ENCODE assay signal across 10 mouse cellular contexts in genomic region chr3:68574097-68574496, GRCm38 (mm10).
DNase-seq lines count a peak whose midpoint lies in the region; ATAC-seq and TF ChIP-seq lines count a peak whose summit lies in the region.
"Had no signal": no experiment of that assay in that cellular context is flagged by ENCODE, and none has a peak within 500 bp of the region (broad histone marks: within the 10 kb centered on the region; RNA-seq: fewer than 3 reads in every experiment).

No protein-coding gene starts in this region.

- H3K4me2 ChIP-seq in intestine, embryonic 14.5 days (ENCODE audit: low read length) = peak overlapping the region; percentile 56
- no peak overlapping the region for H3K4me2 ChIP-seq in intestine, embryonic 16.5 days (ENCODE audit: low read depth, low read length)
- H3K4me2 ChIP-seq in forebrain, embryonic 14.5 days (ENCODE audit: low read length) = peak overlapping the region; percentile 71
- H3K4me2 ChIP-seq in midbrain, embryonic 12.5 days (replicated peaks) = peak overlapping the region; percentile 66
- H3K4me2 ChIP-seq: liver, embryonic 13.5 days had no signal

- DNase-seq in intestine, embryonic 14.5 days (ENCODE audit: low spot score) = no peak
- DNase-seq in ES-E14 (ENCODE audit: low read depth, low spot score) = no peak
- DNase-seq in forebrain, embryonic 14.5 days (ENCODE audit: low spot score) = peak; percentile 55
- DNase-seq in B cell, adult 2 months = no peak
- DNase-seq: kidney, adult 8-10 months; liver, embryonic 13.5 days had no signal

- in situ Hi-C loops in ES-E14 (cut with MboI; ENCODE audit: low sequenced_read_pairs in 2 of 2, unreplicated experiment in 2 of 2) = no loop called here

- WGBS in intestine, embryonic 14.5 days = 45% methylated on average over 5 of the region's 8 CpGs
- 37% methylated on average over 6 of the region's 8 CpGs for WGBS in intestine, embryonic 16.5 days
- 34% methylated on average over 5 of the region's 8 CpGs for WGBS in forebrain, embryonic 14.5 days
- 44% methylated on average over 6 of the region's 8 CpGs for WGBS in midbrain, embryonic 12.5 days

- H3K9me3 ChIP-seq in intestine, embryonic 14.5 days (ENCODE audit: control insufficient read depth, low read length) = no peaks in the 10 kb centered on the region
- no peaks in the 10 kb centered on the region for H3K9me3 ChIP-seq in intestine, embryonic 16.5 days (ENCODE audit: control insufficient read depth, low read length)
- no peaks in the 10 kb centered on the region for H3K9me3 ChIP-seq in ES-E14 (ENCODE audit: control insufficient read depth, insufficient read depth, low read depth, low read length)
- H3K9me3 ChIP-seq in forebrain, embryonic 14.5 days (replicated peaks; ENCODE audit: control insufficient read depth, low read length) = no peaks in the 10 kb centered on the region
- H3K9me3 ChIP-seq in midbrain, embryonic 12.5 days = no peaks in the 10 kb centered on the region
- H3K9me3 ChIP-seq: liver, embryonic 13.5 days had no signal

- H3K36me3 ChIP-seq in intestine, embryonic 14.5 days (ENCODE audit: control insufficient read depth, insufficient read depth, low read length) = no peaks in the 10 kb centered on the region
- H3K36me3 ChIP-seq in intestine, embryonic 16.5 days (ENCODE audit: control insufficient read depth, insufficient read depth, low read length) = no peaks in the 10 kb centered on the region
- H3K36me3 ChIP-seq in ES-E14 (ENCODE audit: control insufficient read depth, insufficient read depth, low read length, poor library complexity, severe bottlenecking) = no peaks in the 10 kb centered on the region; the same call in 1 of the 2 replicates
- no peaks in the 10 kb centered on the region for H3K36me3 ChIP-seq in forebrain, embryonic 14.5 days (ENCODE audit: control insufficient read depth, insufficient read depth, low read length)
- H3K36me3 ChIP-seq in midbrain, embryonic 12.5 days = no peaks in the 10 kb centered on the region
- H3K36me3 ChIP-seq: liver, embryonic 13.5 days had no signal

- H3K4me3 ChIP-seq in intestine, embryonic 14.5 days (ENCODE audit: low read depth, low read length) = no peak overlapping the region
- no peak overlapping the region; the same call in 1 of the 2 replicates for H3K4me3 ChIP-seq in intestine, embryonic 16.5 days (ENCODE audit: low read length)
- H3K4me3 ChIP-seq in ES-E14 (ENCODE audit: insufficient read depth in 1 of 2, low read depth in 1 of 2, low read length in 2 of 2, poor library complexity in 1 of 2, severe bottlenecking in 1 of 2) = no peak overlapping the region
- H3K4me3 ChIP-seq in forebrain, embryonic 14.5 days (ENCODE audit: low read depth, low read length) = peak overlapping the region; percentile 44
- peak overlapping the region; percentile 52 for H3K4me3 ChIP-seq in midbrain, embryonic 12.5 days
- H3K4me3 ChIP-seq: liver, embryonic 13.5 days had no signal

- no peak overlapping the region for H3K27ac ChIP-seq in intestine, embryonic 14.5 days (ENCODE audit: low read depth)
- H3K27ac ChIP-seq in intestine, embryonic 16.5 days (ENCODE audit: low read length) = no peak overlapping the region
- no peak overlapping the region for H3K27ac ChIP-seq in ES-E14 (ENCODE audit: insufficient read depth, low read depth, low read length, poor library complexity, severe bottlenecking)
- H3K27ac ChIP-seq in forebrain, embryonic 14.5 days (ENCODE audit: low read depth, low read length) = peak overlapping the region; percentile 97
- H3K27ac ChIP-seq in midbrain, embryonic 12.5 days (replicated peaks) = 0 out of 2 replicates have a peak overlapping the region, but pooled peaks have one; percentile 98
- H3K27ac ChIP-seq: liver, embryonic 13.5 days had no signal

- H3K4me1 ChIP-seq in intestine, embryonic 14.5 days (replicated peaks; ENCODE audit: control insufficient read depth, insufficient read depth, low read length) = peaks cover 26% of the 10 kb centered on the region
- peaks cover 22% of the 10 kb centered on the region for H3K4me1 ChIP-seq in intestine, embryonic 16.5 days (ENCODE audit: control insufficient read depth, insufficient read depth, low read length)
- H3K4me1 ChIP-seq in ES-E14 (ENCODE audit: control insufficient read depth in 2 of 2, insufficient read depth in 2 of 2, low read length in 2 of 2, poor library complexity in 1 of 2) = peaks cover 16 to 18% of the 10 kb centered on the region in 2 experiments
- peaks cover 43% of the 10 kb centered on the region for H3K4me1 ChIP-seq in forebrain, embryonic 14.5 days (ENCODE audit: control insufficient read depth, insufficient read depth, low read length)
- H3K4me1 ChIP-seq in midbrain, embryonic 12.5 days = peaks cover 52% of the 10 kb centered on the region

- H3K27me3 ChIP-seq in intestine, embryonic 14.5 days (replicated peaks; ENCODE audit: control insufficient read depth, insufficient read depth, low read length) = no peaks in the 10 kb centered on the region
- H3K27me3 ChIP-seq in intestine, embryonic 16.5 days (replicated peaks; ENCODE audit: control insufficient read depth, insufficient read depth, low read length) = no peaks in the 10 kb centered on the region
- no peaks in the 10 kb centered on the region for H3K27me3 ChIP-seq in forebrain, embryonic 14.5 days (replicated peaks; ENCODE audit: control insufficient read depth, insufficient read depth, low read length)
- no peaks in the 10 kb centered on the region for H3K27me3 ChIP-seq in midbrain, embryonic 12.5 days
- H3K27me3 ChIP-seq: liver, embryonic 13.5 days had no signal

- ATAC-seq in intestine, embryonic 14.5 days (replicated peaks; ENCODE audit: low FRiP score, low TSS enrichment, low read depth) = no peak
- no peak for ATAC-seq in intestine, embryonic 16.5 days
- ATAC-seq in forebrain, embryonic 14.5 days = no peak
- ATAC-seq in midbrain, embryonic 12.5 days (ENCODE audit: low FRiP score, low read depth) = no peak
- ATAC-seq in erythroblast, adult 5-6 weeks (replicated peaks; ENCODE audit: low FRiP score, poor library complexity, severe bottlenecking) = no peak
- no peak for ATAC-seq in activated CD4-positive, CD25-positive, alpha-beta regulatory T cell, adult 4 months

- H3K9ac ChIP-seq in intestine, embryonic 14.5 days (ENCODE audit: low read length) = no peak overlapping the region
- no peak overlapping the region for H3K9ac ChIP-seq in intestine, embryonic 16.5 days (ENCODE audit: low read depth, low read length)
- H3K9ac ChIP-seq in ES-E14 (ENCODE audit: insufficient read depth, low read depth, low read length, poor library complexity, severe bottlenecking) = no peak overlapping the region
- H3K9ac ChIP-seq in forebrain, embryonic 14.5 days (ENCODE audit: low read length) = peak overlapping the region; percentile 80
- peak overlapping the region; percentile 77 for H3K9ac ChIP-seq in midbrain, embryonic 12.5 days (replicated peaks)
- H3K9ac ChIP-seq: liver, embryonic 13.5 days had no signal

TF ChIP-seq in ES-E14, 5 proteins besides CTCF, POLR2A, EP300 and RAD21:
- TF ChIP-seq CHD2 (IDR thresholded peaks at IDR 0.05; ENCODE audit: low read depth, low read length) = no peak
- peak; percentile 48; the same call in 1 of the 2 replicates for TF ChIP-seq ZNF384 (IDR thresholded peaks at IDR 0.05; ENCODE audit: low read depth, low read length)

Comparison
In these comparisons a context has a peak if more than half of its experiments do, and no peak if none do; other contexts are left out.
1. H3K27ac ChIP-seq: peak in forebrain, embryonic 14.5 days (single experiment) and midbrain, embryonic 12.5 days (single experiment); none in intestine, embryonic 14.5 days (single experiment), intestine, embryonic 16.5 days (single experiment) and ES-E14 (single experiment).
2. H3K4me3 ChIP-seq: peak in forebrain, embryonic 14.5 days (single experiment) and midbrain, embryonic 12.5 days (single experiment); none in intestine, embryonic 14.5 days (single experiment), intestine, embryonic 16.5 days (single experiment) and ES-E14 (0 of 2).
3. H3K9ac ChIP-seq: peak in forebrain, embryonic 14.5 days (single experiment) and midbrain, embryonic 12.5 days (single experiment); none in intestine, embryonic 14.5 days (single experiment), intestine, embryonic 16.5 days (single experiment) and ES-E14 (single experiment).